Mouse (Mus musculus) cortical plate, adult 2 months (tissue): ENCODE results near the gene Gnb1.

Experiments
- CTCF ChIP-seq: fragments of 200-500 bp; IDR thresholded peaks from 2 replicates; pipeline ENCODE4 v1.5.1; 2011; ENCODE audit warnings: mild to moderate bottlenecking, control low read depth, low read length; ENCODE audit not compliant: insufficient read depth; ENCODE audit errors: extremely low read depth
- POLR2A ChIP-seq: fragments of 200-500 bp; IDR thresholded peaks from 2 replicates; pipeline ENCODE4 v1.6.1; 2011; ENCODE audit warnings: mild to moderate bottlenecking, low read length, control low read depth; ENCODE audit not compliant: insufficient read depth; ENCODE audit errors: extremely low read depth

GRCm38 (mm10) chr4:155469590-155470262, 21.4 kb upstream of the Gnb1 start:
- TF ChIP-seq CTCF (no peak), POLR2A (0 out of 2 replicates have a peak, but pooled peaks have one; percentile 16)
